Mouse (Mus musculus): ENCODE measurements around the gene Atp6v1e1.
"Not testable (repeated sequence)": the region's sequence is repeated elsewhere in the genome, so short reads cannot be mapped to it uniquely, and the experiment has no call there.

Atp6v1e1 gene

DNA sequence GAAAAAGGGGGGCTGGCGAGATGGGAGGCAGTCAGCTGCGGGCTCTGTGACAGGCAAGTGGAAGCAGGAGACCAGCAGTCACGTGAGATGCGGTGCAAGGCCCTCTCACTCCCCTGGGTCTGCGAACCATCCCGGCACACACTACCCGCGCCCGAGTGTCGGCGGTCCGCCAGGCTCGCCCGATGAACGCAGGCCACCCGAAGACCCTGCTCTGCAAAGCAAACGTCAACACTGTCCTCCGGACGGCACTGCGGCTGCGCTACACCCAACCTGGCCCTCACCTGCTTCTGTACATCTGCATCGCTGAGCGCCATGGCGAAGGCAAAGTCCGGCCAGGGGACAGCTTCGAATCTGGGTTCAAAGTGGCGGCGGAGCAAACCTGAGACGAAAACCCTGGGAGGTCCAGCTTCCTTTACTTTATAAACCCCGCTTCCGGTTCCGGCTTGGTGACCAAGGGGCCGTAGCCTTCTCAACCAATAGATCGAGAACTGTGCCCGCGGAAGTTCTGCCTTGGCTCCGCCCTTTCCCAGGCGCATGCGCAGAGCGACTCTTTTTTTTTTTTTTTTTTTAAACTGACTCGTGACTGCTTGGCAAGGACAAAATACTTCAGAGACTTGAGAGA, at the start of gene Atp6v1e1:
Atp6v1e1 (minus strand) TSS at position 487 of the 622 bp plus-strand sequence.
- peak; percentile 96 for DNase-seq (ENCODE audit: low spot score)

DNA sequence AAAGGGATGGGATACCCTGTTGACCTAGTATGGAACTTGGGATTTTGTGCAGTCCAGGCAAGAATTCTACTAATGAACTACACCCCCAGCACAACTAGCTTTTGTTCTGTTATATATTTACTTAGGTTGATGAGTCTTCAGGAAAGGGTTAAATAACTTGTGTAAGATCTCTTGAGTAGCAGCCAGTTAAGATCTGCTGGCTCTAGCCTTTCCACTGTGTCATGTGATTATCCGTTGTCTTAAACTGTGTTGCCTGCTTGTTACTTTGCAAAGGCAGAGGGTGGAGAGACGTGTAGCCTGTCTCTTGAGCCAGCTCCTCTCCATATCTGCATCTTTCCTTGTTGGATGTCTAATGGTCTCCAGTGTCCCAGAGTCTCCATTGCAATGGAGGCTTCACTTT, 48.7 kb upstream of the Atp6v1e1 start:
- no peak for DNase-seq (ENCODE audit: low spot score)

DNA sequence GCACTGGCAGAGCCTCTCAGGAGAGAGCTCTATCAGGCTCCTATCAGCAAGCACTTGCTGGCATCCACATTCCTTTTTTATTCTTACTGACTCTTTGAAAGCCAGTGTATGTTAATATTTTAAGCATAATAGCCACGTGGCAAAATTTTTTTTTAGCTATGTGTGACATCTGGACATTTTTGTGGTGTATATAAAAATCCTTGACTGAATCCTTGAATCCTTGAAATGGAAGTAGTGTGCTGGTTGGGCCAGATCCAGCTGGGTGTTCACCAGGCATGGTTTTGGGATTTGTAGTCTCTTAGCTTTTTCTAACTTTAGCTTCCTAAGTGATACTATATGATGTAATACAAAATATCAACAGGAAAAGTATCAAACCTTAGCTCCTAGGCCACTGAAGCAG, 46.2 kb upstream of the Atp6v1e1 start:
- no peak for DNase-seq (ENCODE audit: low spot score)

DNA sequence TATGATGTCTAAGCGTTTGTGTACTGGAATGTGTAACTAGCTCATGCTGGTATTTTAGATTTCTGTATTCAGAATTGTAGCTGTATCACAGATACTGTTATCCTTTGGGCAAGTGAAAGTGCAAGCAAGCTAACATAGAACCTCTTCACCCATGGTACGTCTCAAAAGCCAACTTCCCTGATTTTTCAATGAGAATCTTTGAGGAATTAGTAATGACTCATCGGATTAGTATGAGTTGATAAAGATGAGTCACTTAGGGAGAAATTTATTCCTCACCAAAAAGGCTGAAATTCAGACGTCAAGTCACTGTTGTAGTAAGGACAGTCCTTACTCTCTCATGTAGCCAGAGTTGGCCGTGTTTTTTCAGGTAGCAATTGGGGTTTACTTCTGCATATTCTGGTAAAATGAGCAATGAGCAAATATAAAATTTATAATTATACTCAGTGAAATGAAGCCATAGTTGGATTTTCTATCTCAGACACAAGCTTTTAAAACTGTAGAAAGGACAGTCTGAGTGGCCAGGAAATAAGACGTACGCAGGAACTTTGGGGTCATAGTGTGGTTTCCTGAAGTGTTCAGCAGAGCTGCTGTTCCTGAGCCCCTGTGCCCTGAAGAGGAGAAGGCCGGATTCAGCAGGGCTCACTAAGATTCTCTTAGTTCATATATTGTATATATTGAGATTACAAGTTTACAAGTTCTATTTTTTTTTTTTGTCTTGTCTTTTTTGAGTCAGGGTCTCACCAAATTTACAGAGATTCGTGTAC, 43.6 kb upstream of the Atp6v1e1 start:
- DNase-seq (ENCODE audit: low spot score), result no peak

DNA sequence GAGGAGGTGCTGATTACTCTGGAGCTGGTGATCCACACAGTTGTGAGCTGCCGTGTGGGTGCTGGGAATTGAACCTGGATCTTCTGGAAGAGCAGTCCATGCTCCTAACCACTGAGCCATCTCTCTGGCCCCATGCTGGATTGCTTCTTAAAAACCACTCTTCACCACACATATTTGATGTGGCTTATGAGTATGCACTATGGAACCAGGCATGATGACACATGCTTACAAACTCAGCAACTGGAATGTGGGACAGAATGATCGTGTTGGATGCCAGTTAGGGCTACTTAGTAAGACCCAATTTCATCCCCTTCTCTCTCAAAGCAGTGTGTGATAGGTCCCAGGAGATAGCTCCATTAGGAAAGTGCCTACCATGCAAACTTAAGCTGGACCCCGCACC, 37.5 kb upstream of the Atp6v1e1 start:
- DNase-seq (ENCODE audit: low spot score), result no peak

DNA sequence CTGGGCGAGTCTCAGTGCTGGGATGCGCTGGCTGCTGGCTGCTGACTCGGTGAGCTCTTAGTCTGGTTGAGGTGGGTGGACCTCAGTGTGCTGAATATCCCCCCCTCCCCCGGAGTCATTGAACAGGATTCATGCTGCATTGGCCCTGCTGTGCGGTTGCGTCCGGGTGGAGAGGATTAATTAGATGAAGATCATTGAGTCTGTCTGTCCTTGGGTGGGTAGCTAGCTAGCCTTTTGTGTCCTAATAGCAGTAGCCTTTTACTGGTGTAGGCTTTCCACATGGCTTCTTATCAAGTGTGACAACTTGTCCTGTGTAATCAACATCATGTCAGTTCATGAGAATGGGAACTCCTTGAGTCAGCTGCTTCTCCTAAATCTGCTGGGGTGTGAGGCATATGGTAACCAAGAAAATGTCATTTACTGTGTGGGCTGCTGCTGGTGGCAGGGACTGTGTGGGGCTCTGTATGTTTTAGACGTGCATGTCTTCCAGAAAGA, 35.7 kb upstream of the Atp6v1e1 start:
- no peak for DNase-seq (ENCODE audit: low spot score)

DNA sequence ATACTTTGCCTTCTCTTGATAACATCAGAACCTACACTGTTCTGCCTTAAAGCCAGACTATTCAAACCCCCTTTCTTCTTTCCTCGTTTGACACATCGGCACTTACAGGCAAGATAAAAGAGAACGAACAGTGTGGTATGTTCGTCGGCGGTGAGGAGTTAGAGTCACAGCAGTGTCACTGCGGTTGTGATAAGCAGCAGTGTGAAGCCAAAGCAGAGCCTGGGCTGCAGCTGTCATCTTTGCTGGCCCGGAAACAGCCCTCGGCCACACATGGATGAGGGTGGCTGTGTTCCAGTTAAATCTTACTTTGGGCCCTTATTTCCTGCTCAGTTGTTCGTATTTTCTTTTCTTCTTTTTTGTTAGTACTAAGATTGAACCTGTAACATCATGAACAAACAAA, 31.8 kb upstream of the Atp6v1e1 start:
- peak; percentile 65 for DNase-seq (ENCODE audit: low spot score)

DNA sequence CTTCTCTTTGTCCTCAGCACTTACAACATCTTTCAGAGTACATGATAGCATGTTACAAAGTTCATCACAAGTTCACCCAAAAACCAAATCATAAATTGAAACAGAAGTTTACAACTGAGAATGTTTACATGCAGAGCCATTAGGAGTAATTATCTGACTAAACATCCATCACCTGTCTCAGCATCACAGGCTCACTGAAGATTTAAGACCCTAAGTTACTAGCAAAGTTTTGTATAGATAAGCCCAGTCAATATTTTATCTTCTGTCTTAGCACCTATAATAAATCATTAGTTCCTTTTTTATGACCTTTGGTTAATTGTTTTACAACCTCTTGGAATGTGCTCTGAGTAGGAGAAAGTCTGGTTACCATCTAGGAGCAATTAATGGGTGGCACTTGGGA, 28.1 kb upstream of the Atp6v1e1 start:
- not testable (repeated sequence) for DNase-seq (ENCODE audit: low spot score)

DNA sequence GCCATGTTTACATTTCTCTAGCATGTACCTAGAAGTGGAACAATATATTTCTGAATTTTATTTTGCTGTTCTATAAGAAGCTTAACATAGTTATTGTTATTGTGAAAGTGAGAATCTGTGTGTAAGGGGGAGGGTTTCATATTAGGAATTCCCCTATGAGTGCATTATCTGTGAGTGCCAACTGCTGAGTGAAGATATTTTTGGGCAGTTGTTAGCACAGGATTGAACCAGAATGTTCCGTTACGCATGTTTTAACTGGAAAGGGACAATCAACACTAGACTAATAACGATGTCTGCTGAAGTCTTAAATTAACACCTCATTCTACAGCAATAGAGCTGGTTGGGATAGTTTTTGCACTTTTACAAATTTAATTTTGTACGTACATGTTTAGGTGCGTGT, 19.2 kb upstream of the Atp6v1e1 start:
- peak; percentile 63 for DNase-seq (ENCODE audit: low spot score)

DNA sequence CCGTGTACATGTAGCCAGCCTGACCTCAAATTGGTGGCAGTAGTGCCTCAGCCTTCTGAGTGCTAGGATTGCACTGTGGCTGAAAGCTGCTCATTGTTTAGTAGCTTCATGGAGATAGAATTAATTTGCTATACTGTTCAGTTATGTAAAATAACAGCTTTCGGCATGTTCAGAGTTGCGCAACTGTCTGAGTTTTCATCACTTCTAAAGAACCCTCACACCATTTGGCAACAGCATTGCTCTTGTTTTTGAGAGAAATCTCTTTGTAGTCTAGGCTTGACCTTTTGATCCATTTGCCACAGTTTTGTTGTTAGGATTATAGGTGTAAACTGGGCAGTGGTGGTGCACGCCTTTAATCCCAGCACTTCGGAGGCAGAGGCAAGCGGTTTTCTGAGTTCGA, 17.7 kb upstream of the Atp6v1e1 start:
- no peak for DNase-seq (ENCODE audit: low spot score)

DNA sequence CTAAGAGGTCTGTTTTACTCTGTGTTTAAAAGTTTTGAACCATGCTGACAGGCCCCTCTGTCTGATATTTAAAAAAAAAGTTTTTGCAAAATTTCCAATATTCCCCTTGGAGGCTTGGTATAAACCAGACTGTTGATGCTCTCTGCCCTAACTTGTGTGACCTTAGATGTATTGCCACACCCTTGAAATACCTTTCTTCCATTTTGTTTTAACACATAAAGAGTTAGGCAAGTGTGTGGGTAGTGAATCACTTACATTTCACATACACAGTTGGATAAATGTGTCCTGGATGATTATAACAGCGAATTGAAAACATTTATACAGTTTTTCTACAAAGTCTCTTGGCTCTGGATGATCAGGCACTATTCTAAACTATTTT, 14.5 kb upstream of the Atp6v1e1 start:
- DNase-seq (ENCODE audit: low spot score), result no peak

DNA sequence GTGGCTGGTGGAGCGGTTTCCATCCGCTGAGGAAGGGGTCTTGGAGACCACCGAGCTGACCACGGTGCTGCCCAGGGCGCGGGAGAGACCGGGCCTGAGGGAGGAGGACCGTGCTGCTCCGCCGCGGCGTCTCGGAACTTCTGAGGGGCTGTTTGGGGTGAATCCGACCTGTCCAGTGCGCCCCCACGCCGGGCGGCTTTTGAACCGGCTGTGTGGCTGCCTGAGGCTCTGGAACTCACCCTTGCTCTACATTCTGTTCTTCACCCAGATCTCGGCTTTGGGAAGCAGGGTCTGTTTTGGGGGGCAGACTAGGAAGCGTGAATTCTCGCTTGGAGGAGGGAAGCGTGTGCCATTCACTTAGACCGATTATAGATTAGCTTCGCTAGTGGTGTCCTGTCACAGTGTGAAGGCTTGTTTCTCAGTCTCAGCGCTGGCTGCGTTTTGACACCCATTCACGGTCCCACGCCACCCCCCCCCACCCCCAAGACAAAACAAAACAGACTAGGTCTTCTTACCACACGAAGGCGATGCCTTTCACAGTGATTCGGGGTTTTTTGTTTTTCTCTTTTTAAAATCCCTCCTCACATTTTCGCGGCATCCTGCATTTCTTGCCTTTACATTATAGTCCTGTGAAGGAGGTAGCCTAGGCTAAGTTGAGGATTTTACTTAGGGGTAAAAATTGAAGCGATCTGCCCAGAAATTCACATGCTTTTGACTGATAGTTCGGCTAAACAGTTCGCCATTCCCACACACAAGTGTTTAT, 14.0 kb upstream of the Atp6v1e1 start:
- peak; percentile 54 for DNase-seq (ENCODE audit: low spot score)

DNA sequence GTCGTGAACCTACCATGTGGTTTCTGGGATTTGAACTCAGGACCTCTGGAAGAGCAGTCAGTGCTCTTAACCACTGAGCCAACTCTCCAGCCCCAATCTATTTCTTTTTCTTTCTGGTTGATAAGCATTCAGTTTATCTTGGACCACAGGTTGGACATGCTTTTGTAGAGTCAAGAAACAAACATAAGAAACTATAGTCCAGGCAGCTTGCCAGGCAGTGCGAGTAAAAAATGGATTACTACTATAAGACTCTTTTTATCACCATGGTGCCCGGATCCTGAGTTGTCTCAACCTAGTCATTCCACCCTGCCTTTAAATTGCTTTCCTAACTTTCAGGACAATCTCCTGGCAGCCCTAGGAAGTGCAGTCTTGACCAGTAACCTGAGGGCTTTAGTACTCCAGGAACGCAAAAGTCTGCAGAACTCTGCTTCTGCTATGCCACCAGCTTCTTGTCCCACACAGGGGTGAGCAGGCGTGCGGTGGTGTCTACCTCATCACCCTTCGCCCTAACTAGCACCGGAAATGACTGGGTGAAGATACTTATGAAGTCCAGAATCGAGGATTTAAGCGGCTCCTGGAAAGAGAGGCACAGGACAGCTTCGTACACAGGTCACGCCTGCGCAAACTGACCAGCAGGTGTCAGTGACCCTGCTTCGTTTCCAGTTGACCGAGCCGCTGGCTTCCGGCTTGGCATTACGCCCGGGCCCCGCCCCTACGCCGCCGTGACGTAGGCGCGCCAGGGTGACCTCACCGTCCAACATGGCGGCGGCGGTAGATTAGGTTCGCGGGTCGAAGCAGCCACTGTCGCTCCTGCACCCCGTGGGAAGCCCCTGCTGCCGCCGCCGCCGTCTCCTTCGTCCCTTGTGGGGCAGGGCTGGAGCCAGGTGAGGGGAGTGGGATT, 13.1 kb upstream of the Atp6v1e1 start, which contains the start of gene Bcl2l13:
Bcl2l13 (plus strand) TSS at position 739 of the 901 bp plus-strand sequence.
- DNase-seq (ENCODE audit: low spot score), result peak; percentile 88

DNA sequence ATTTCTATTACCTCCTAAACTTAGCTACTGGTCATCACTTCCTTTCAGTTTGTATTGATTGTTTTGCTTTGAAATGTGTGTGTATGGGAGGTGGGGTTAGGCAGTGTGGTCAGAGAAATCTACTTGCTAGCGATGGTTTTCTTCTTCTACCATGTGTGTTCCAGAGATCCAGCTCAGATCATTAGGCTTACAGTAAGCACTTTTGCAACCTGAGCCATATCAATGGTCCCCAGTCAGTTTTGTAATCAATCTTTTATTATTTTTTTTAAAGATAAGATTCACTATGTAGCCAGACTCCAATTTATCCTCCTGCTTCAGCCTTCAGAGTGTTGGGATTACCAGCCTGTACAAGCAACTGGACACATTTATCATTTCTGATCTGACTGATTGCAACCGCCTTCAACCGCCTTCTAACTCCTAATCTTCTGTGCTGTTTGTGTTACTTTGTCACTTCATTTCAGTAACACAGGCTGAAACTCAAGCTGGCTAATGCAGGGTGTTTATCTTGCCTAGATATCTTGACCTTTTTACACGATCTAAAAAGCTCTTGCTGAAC, 12.3 kb upstream of the Atp6v1e1 start:
- DNase-seq (ENCODE audit: low spot score), result peak; percentile 57

DNA sequence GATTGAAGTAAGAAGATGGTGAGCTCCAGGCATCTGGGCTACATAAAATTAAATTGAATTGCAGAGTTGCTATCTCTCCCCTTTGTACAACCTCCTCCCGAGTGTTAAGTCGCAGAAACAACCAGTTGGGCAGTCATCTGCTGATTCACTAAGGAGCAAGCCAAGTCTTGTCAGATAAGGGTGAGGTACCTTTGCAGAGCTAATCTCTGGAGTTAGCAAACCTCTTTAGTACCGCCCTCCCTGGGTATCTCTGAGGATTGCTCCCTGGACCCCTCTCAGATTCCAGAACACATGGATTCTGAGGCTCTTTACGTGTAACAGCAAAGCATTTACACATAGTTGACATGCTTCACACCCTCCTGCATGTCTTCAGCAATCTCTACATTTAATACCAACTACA, 9.5 kb upstream of the Atp6v1e1 start:
- DNase-seq (ENCODE audit: low spot score), result peak; percentile 83

DNA sequence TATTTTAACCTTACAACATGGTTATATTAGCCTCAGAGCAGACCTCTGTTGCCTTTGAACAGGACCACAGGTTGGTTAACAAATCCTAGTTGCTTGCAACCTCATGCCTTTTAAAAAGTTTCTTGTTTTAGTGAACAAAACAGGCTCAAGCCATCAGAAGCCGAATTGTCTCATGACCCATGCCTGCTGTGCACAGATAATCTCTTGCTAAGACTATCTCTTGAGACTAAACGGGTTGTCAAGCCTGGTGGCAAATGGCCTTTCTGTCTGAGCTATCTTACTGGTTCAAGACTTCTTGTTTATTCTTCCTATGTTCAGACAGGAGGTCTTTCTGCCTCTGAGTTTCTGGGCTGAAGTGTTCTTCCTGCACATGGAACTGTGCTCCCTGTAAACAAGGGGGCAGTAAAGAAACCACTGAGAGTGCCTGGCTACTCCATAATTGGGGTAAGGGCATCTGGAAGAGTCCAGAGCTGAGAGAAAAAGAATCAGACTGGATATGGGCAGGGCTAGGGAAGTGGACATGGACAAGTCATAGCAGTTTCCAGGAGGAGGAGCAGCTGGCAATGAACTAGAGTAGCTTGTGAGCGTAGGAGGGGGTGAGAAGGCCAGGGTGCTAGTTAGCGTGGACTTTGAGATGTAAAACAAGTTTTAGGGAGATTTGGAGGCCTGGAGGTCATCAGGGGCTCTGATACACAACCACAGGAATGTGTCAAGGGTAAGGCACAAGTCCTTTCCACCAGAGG, 8.4 kb upstream of the Atp6v1e1 start:
- peak; percentile 84 for DNase-seq (ENCODE audit: low spot score)

DNA sequence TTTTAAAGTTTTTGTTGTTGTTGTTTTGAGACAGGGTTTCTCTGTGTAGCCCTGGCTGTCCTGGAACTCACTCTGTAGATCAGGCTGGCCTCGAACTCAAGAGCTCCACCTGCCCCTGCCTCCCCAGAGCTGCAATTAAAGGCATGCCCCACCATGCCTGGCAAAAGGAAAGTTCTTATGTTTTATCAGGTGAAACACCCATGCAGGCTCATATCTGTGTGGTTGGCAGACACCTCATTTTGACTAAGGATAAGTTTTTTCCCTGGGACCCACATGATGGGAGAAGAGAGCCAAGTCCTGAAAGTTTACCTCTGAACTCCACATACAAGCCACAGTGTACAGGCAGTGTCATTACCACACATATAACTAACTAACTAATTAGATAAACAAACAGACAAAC, 7.5 kb upstream of the Atp6v1e1 start:
- peak; percentile 81 for DNase-seq (ENCODE audit: low spot score)

DNA sequence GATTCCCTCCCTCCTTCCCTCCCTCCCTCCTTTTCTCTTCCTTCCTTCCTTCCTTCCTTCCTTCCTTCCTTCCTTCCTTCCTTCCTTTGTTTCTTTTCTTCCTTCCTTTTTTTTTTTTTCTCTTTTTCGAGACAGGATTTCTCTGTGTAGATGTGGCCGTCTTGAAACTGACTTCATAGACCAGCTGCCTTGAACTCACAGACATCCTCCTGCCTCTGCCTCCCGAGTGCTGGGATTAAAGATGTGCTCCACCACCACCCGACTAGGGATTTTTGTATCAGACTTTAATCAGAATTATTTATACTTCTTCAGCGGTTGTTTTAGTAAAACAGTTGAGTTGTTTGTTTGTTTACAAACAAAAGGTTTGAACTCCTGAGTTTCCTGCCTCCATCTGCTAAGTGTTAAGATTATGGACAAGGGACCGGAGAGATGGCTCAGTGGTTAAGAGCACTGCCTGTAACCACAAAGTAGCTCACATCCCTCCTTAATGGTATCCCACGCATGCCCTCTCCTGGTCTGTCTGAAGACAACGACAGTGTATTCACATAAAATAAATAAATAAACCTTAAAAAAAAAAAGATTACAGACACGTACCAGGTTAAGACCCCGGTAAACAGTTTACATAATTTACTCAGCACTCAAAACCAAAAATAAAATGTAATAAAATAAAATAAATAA, 483 bp upstream of the Atp6v1e1 start:
- DNase-seq (ENCODE audit: low spot score), result no peak

DNA sequence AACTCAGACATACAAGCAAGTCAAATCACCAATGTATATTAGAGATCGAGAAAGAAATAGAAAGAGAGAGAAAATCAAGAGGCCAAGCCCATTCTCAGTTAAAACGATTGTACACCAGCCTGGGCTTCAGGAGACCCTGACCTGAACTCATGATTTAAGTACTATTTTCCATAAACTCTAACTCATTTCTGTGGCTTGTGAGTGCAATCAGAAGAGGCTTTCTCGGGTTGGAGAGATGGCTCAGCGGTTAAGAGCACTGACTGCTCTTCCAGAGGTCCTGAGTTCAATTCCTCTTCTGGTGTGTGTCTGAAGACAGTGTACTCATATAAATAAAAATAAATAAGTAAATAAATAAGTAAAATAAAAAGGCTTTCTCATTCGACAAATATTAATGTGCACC, 878 bp downstream of the Atp6v1e1 start:
- DNase-seq (ENCODE audit: low spot score), result no peak

DNA sequence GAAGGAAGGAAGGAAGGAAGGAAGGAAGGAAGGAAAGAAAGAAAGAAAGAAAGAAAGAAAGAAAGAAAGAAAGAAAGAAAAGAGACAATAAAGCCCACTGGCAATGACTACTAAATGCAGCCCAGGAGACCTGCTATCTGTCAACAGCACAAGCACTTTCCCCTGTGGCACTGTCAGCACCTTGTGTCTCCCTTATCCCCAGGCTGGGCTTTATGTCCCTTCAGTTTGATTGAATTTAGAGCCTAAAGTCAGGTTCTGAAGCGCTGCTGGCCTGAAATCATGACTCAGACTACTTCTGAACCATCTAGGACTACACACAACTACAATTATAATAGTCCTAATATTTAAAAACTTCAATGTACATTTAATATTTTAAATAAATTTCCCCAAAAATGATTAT, 1.7 kb downstream of the Atp6v1e1 start:
- DNase-seq (ENCODE audit: low spot score), result no peak

Measured in c-Kit-positive CD71-positive TER-119-positive erythroid progenitor cells, embryonic 14.5 days (primary cell).